Mouse (Mus musculus) bone marrow macrophage, adult 2 months (primary cell): ENCODE measurements at regions not wholly inside any gene's neighbourhood (a gene's known extent, or its start where the extent isn't known, plus 50 kb on each side); places are given as distances from the start of the nearest gene placed in this dataset.

Experiments
- CTCF ChIP-seq: IDR thresholded peaks from 2 replicates; pipeline ENCODE4 v1.5.1; 2012; ENCODE audit warnings: low read depth, mild to moderate bottlenecking, low read length, moderate library complexity
- POLR2A ChIP-seq: IDR thresholded peaks from 2 replicates; pipeline ENCODE4 v1.6.1; 2012; ENCODE audit warnings: mild to moderate bottlenecking, low read depth, low read length, borderline replicate concordance

DNA sequence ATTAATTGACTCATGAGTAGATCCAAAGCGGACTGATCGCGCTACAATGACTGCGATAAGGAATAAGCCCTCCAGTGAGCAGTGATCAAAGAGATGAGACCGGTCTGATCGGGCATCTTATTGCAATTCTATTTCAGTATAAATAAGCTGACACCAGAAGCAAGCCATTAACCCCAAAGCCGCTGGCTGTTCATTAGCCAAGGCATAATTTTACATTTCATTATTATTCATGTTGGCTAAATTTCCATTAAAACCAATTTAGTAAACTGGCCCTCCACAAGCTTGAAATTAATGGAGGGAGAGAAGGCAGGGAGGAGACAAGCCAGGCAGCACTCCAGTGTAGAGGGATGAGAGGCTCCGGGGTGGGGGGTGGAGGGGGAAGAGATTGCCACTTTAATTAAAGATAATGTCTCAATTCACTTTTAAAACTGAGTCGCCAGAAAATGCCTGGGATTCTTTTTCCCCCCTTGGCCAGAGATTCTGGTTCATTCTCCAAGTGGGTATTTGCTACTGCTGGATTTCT lies 66.3 kb downstream of the Irx6 start:
- TF ChIP-seq POLR2A: no peak
- TF ChIP-seq CTCF: no peak
